Mouse (Mus musculus): ENCODE data around the gene Mettl1.

GRCm38 (mm10) chr10:127000529-127000928 is 40.7 kb upstream of the Mettl1 start, which contains the start of gene Avil:
- TF ChIP-seq CTCF (IDR thresholded peaks at IDR 0.05; ENCODE audit: extremely low read depth, insufficient read depth, low read length) (no peak), POLR2A (IDR thresholded peaks at IDR 0.05; ENCODE audit: extremely low read depth, insufficient read depth, low read length) (no peak)

Measured in cortical plate, adult 2 months (tissue).